Mouse (Mus musculus): ENCODE results near the gene Lmx1b. TPM values are rescaled to one million over a fixed set of nuclear protein-coding genes. Genes with fewer than 3 reads are reported as not detected.
A peak's percentile ranks its signal among the peaks of the same experiment; 100 is the strongest.

Lmx1b gene
- polyA plus RNA-seq (2012; ENCODE audit: insufficient read depth, low replicate concordance) = not detected in 2 replicates

DNA sequence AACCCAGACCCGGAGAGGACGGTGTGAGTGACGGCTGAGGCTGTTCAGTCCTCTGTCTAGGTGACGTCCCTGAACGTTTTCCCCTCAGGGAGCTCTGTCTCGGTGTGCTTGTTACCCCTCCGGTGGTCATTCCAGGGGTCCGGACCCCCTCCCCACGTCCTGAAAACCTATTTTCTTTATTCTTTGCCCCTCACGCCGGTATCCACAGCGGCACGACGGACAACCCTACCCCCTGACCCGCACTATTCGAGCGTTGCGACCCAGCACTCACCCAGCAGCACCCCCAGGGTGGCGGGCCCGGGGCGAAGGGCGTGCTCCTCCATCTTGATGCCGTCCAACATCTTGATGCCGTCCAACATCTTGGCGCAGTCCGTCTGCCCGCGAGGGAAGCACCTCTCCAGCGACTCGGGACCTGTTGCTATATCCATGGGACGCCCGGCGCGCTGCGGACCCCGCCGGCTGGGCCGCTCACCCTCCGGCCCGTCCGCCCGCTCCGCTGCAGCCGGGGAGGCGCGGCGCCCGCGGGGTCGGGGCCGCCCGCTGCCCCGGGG lies at the start of gene Lmx1b:
Gene Lmx1b (minus strand): TSS at position 341 of the 551 bp plus-strand sequence.
- TF ChIP-seq FLI1 (IDR thresholded peaks at IDR 0.05; ENCODE audit: low read length) (no peak), GATA1 (IDR thresholded peaks at IDR 0.05; ENCODE audit: borderline replicate concordance, low read length) (no peak)
- H3K9me3 ChIP-seq = no peaks in the 10 kb centered on the region
- peak within 1 kb of the TSS; percentile 42 for H3K4me3 ChIP-seq (replicated peaks)
- peaks cover 49% of the 10 kb centered on the region for H3K4me1 ChIP-seq
- peaks cover 99% of the 10 kb centered on the region for H3K27me3 ChIP-seq (replicated peaks)
- no peaks in the 10 kb centered on the region for H3K36me3 ChIP-seq (replicated peaks; ENCODE audit: low read length)

GRCm38 (mm10) chr2:33689880-33690462 lies 49.7 kb upstream of the Lmx1b start:
- Histone ChIP-seq H3K4me3 (replicated peaks) (no peak overlapping the region), H3K36me3 (replicated peaks; ENCODE audit: low read length) (no peaks in the 10 kb centered on the region), H3K27me3 (replicated peaks) (peaks cover 55% of the 10 kb centered on the region), H3K9me3 (peaks cover 12% of the 10 kb centered on the region), H3K4me1 (peaks cover 3% of the 10 kb centered on the region)
- no peak for TF ChIP-seq FLI1 (IDR thresholded peaks at IDR 0.05; ENCODE audit: low read length)
- TF ChIP-seq GATA1 (IDR thresholded peaks at IDR 0.05; ENCODE audit: borderline replicate concordance, low read length) = no peak

DNA sequence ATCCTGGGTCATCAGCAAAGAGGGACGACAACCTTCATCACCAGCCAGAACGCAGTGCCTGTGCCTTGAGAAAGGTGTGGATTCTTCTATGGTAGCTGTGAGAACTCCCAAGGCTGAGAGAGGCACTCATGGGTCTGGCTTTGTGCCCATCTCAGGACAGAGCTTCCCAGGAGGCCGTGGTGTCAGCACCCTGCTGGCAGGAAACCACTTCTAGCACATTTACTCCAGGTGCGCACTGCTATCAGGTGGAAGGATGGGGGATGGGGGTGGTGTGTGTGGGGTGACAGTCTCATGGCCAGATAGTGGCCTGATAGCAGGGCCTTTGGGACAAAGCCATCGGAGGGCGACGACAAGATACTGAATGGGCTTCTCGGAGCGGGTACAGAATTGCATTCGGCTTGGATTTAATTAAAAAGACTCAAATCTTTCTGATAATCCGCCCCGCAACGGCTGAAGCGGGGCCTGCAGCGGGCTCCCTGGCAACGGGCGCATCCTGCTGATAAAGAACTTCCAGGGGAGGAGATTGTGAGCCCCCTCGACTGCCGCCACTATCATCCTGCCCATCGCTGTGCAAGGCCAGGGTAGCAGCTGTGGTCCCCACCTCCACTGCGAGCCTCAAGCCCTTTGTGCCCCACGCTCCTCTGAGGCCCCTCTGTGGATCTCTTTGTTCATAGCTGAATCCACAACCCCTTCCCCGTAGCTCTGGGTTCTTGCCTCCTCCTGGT lies 49.0 kb upstream of the Lmx1b start:
- H3K36me3 ChIP-seq (replicated peaks; ENCODE audit: low read length) = no peaks in the 10 kb centered on the region
- H3K4me3 ChIP-seq (replicated peaks) = no peak overlapping the region
- TF ChIP-seq GATA1 (IDR thresholded peaks at IDR 0.05; ENCODE audit: borderline replicate concordance, low read length) (no peak), FLI1 (IDR thresholded peaks at IDR 0.05; ENCODE audit: low read length) (no peak)
- H3K4me1 ChIP-seq = peaks cover 8% of the 10 kb centered on the region
- peaks cover 58% of the 10 kb centered on the region for H3K27me3 ChIP-seq (replicated peaks)
- H3K9me3 ChIP-seq = peaks cover 12% of the 10 kb centered on the region

GRCm38 (mm10) chr2:33683594-33683993 lies 43.3 kb upstream of the Lmx1b start:
- Histone ChIP-seq H3K4me1 (peaks cover 8% of the 10 kb centered on the region), H3K27me3 (replicated peaks) (peaks cover 63% of the 10 kb centered on the region), H3K9me3 (peaks cover 12% of the 10 kb centered on the region), H3K4me3 (replicated peaks) (no peak overlapping the region), H3K36me3 (replicated peaks; ENCODE audit: low read length) (no peaks in the 10 kb centered on the region)
- TF ChIP-seq FLI1 (IDR thresholded peaks at IDR 0.05; ENCODE audit: low read length) (no peak), GATA1 (IDR thresholded peaks at IDR 0.05; ENCODE audit: borderline replicate concordance, low read length) (no peak)

DNA sequence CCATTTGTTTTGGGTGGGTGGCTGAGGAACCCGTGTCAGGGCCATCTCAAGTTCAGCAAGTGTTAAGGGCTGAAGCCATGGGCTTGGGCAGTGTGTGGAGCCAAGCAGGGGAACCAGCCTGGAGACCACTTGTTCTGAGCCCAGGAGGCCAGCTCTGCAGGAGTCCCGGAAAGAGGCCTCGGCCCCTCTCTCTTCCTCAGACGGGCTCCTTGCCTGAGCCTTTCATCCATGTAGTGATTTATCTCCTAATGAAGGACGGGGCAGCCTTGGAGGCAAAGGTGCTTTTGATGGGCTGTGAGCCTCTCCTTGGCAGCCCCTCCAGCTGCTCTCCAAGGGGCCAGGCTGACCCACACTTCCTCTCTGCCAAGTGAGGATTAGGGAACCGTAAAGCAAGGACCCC lies 42.8 kb upstream of the Lmx1b start:
- Histone ChIP-seq H3K4me3 (replicated peaks) (no peak overlapping the region), H3K9me3 (peaks cover 12% of the 10 kb centered on the region), H3K27me3 (replicated peaks) (peaks cover 62% of the 10 kb centered on the region), H3K4me1 (peaks cover 8% of the 10 kb centered on the region), H3K36me3 (replicated peaks; ENCODE audit: low read length) (no peaks in the 10 kb centered on the region)
- TF ChIP-seq FLI1 (IDR thresholded peaks at IDR 0.05; ENCODE audit: low read length) = no peak
- TF ChIP-seq GATA1 (IDR thresholded peaks at IDR 0.05; ENCODE audit: borderline replicate concordance, low read length) = no peak

DNA sequence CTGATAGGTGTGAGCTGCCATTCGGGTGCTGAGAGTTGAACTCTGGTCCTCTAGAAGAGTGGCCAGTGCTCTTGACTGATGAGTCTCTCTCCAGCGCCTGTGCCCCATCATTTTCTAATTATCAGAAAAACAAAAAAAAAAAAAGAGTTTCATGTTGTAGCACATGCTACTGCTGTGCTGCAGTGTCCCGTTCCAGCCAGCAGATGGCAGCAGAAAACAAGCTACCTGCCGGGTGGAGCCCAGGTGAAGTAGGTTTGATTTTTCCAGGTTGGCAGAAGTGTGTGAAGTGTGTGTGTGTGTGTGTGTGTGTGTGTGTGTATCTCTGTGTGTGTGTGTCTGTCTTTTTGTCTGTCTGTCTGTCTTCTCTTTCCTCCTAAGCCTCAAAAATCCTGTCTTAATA lies 41.9 kb upstream of the Lmx1b start:
- peaks cover 8% of the 10 kb centered on the region for H3K9me3 ChIP-seq
- H3K4me1 ChIP-seq = peaks cover 8% of the 10 kb centered on the region
- peaks cover 68% of the 10 kb centered on the region for H3K27me3 ChIP-seq (replicated peaks)
- TF ChIP-seq GATA1 (IDR thresholded peaks at IDR 0.05; ENCODE audit: borderline replicate concordance, low read length) = no peak
- TF ChIP-seq FLI1 (IDR thresholded peaks at IDR 0.05; ENCODE audit: low read length) = no peak
- no peak overlapping the region for H3K4me3 ChIP-seq (replicated peaks)
- no peaks in the 10 kb centered on the region for H3K36me3 ChIP-seq (replicated peaks; ENCODE audit: low read length)

DNA sequence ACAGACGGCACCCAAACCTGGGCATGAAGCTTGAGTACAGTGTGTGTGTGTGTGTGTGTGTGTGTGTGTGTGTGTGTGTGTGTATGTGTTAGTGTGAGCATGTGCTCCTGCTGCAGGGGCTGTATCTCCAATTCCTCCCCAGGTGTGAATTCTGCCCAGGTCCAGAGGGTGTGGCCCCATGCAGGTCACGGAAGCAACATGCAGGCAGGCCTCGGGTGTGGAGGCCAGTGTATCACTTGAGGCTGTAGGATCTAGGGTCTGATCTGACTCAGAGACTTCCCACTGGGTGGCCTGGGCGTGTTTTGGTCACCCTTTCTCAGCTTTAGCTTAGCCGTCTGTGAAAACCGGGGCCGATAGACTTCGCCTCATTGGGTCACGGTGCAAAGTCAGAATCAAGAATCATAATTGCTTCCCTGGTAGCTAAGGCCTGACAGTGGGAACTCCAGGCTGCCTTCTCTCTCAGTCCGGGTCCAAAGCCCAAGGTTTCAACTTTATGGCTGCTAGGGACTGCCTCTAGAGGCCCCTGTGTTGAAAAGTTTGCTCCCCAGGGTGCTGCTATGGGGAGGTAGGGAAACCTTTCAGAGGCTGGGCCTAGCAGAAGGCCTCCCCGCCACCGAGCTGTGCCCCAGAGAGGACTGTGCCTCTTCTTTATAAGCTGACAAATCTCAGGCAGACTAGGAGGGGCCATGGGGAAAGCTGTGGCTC lies 38.8 kb upstream of the Lmx1b start:
- no peaks in the 10 kb centered on the region for H3K9me3 ChIP-seq
- H3K4me1 ChIP-seq = no peaks in the 10 kb centered on the region
- H3K27me3 ChIP-seq (replicated peaks) = peaks cover 79% of the 10 kb centered on the region
- TF ChIP-seq FLI1 (IDR thresholded peaks at IDR 0.05; ENCODE audit: low read length) = no peak
- no peak for TF ChIP-seq GATA1 (IDR thresholded peaks at IDR 0.05; ENCODE audit: borderline replicate concordance, low read length)
- no peak overlapping the region for H3K4me3 ChIP-seq (replicated peaks)
- no peaks in the 10 kb centered on the region for H3K36me3 ChIP-seq (replicated peaks; ENCODE audit: low read length)

GRCm38 (mm10) chr2:33672701-33673472 lies 32.6 kb upstream of the Lmx1b start:
- H3K4me1 ChIP-seq = peaks cover 4% of the 10 kb centered on the region; the same call in 1 of the 2 replicates
- no peaks in the 10 kb centered on the region for H3K36me3 ChIP-seq (replicated peaks; ENCODE audit: low read length)
- H3K4me3 ChIP-seq (replicated peaks) = no peak overlapping the region
- H3K27me3 ChIP-seq (replicated peaks) = peaks cover 79% of the 10 kb centered on the region
- no peak for TF ChIP-seq FLI1 (IDR thresholded peaks at IDR 0.05; ENCODE audit: low read length)
- no peak for TF ChIP-seq GATA1 (IDR thresholded peaks at IDR 0.05; ENCODE audit: borderline replicate concordance, low read length)
- H3K9me3 ChIP-seq = no peaks in the 10 kb centered on the region

DNA sequence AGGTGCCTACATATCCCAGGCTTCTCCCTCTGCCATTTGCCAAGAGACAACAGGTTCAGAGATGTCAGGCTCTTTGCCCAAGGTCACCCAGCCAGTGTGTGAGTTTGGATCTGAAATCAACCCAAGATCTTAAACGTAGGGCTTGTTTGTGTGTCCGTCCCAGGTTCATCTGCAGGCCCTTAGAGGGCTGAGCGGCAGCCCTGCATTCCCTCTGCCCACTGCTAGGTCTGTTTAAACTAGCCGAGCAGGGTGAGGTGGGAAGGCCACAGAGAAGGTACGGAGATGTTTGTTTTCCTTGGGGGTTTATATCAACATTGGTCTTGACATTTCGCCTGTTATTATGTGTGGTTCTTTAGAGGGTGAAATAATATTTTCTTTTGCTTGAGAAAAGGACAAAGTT lies 28.4 kb upstream of the Lmx1b start:
- peaks cover 83% of the 10 kb centered on the region for H3K27me3 ChIP-seq (replicated peaks)
- peaks cover 4% of the 10 kb centered on the region; the same call in 1 of the 2 replicates for H3K4me1 ChIP-seq
- H3K4me3 ChIP-seq (replicated peaks) = no peak overlapping the region
- no peaks in the 10 kb centered on the region for H3K36me3 ChIP-seq (replicated peaks; ENCODE audit: low read length)
- TF ChIP-seq FLI1 (IDR thresholded peaks at IDR 0.05; ENCODE audit: low read length) (no peak), GATA1 (IDR thresholded peaks at IDR 0.05; ENCODE audit: borderline replicate concordance, low read length) (no peak)
- no peaks in the 10 kb centered on the region for H3K9me3 ChIP-seq

Measured in megakaryocyte, embryonic 14.5 days (primary cell).